Mouse (Mus musculus): ENCODE measurements around the gene Sh3kbp1. TPM values are rescaled to one million over a fixed set of nuclear protein-coding genes. Genes with fewer than 3 reads are reported as not detected.

Sh3kbp1 gene
- total RNA-seq, 1 experiment from 2014 or later = 52.2 TPM

DNA sequence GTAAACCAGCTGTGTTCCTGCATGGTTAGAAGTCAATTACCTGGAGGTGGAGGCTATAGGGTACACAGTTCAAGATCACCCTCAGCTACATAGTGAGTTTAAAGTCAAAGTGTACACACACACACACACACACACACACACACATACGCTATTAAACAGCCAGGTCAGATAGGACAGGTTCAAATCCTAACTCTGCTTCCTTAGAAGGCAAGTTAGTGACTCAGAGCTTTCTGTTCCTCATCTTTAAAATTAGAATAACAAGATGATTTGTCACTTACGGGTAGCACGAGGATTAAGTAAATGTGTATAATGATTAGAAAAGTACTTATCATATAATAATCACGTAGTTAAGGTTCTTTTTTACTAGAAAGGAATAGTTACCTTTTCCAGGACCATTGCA is 208.2 kb downstream of the Sh3kbp1 start:
- DNase-seq = no peak

- no peak for DNase-seq
Measured at GRCm38 (mm10) chrX:159837379-159837778, 210.3 kb downstream of the Sh3kbp1 start.

- no peak for DNase-seq
Measured at GRCm38 (mm10) chrX:159839786-159840185, 212.7 kb downstream of the Sh3kbp1 start.

DNA sequence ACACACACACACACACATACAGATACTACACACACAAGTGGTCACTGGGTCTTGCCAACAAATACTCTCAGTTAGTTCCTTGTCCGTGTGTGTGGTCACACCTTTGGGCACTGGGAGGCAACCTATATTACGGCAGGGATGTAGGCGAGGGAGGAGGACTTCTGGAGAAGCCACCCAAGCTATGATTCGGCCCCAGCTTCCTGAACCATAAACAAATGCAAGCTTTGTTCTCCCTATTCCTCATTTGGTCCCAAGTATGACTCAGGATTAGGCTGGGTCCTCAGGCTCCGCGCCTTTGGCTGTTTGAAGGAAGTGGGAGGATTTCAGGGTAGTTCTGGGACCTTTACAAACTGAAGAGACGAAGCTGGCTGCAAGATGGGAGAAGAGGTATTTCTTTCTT is 213.2 kb downstream of the Sh3kbp1 start:
- no peak for DNase-seq

GRCm38 (mm10) chrX:159850722-159851121 is 223.7 kb downstream of the Sh3kbp1 start:
- no peak for DNase-seq

- DNase-seq = no peak
Measured at GRCm38 (mm10) chrX:159856866-159857265, 229.8 kb downstream of the Sh3kbp1 start.

GRCm38 (mm10) chrX:159858126-159858525 is 231.1 kb downstream of the Sh3kbp1 start:
- no peak for DNase-seq

DNA sequence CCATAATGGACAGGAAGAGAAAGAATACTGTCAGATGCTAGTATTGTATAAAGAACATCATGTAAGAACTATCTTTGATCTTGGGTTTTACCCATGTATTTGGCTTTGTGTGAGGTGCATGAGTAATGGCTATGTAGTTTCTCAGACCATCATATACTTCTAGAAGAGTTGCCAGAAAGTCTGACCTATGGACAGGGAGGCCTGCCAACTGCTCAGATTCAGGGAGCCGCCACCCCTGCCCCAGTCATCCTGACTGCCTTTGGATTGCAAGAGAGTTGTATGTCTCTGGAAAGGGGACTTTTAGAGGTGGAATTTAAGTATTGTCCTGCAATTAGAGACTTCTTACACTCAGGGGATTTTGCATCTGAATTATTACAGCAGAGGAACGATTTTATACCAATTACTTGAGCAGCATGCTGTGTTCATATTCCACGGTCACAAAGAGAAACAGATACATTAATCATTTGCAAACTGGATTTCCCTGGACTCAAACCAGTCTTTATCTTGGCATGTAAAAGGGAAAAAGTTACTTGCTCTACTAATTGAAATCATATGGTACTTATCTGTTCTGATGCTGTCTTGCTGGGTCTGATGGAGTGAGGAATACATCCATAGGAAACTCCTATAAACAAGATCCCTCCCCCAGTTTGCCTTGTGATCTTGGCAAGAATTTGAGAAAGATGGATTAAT is 233.9 kb downstream of the Sh3kbp1 start:
- DNase-seq = no peak

GRCm38 (mm10) chrX:159867660-159868059 is 240.6 kb downstream of the Sh3kbp1 start:
- no peak for DNase-seq

DNA sequence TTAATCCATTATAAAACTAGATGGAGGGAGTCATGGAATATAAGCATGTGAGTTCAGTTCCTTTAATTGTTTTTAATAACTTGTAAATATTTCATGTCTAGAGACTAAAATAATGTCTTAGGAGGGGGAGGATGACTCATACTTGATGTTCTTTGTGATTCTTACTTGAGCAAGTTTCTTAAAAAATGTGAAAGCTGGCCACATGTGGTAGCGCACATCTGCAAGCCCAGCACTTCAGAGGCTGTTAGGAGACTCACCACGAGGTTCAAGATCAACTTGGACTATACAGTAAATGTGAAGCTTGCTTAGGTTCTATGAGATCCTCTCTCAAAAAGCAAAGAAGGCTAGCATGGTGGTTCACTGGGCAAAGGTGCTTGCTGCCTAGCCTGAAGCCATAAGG is 245.4 kb downstream of the Sh3kbp1 start:
- DNase-seq = no peak

DNA sequence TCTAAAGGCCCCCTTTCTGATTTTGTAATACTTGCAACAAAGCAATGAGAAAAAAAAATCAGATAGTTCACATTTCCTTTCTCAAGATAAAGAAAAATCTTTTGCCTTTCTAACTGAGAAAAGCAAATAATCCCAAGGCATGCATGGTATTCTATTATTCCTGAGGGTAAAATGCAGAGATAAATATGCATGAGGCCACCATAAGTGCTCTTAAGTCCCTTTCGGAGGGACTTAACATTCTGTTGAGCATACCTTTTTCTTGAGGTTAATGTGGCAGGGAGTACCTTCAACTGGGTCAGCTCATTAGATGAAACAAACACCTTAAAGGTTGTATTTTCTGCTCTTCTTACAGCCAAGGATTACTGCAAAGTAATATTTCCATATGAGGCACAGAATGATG is 250.7 kb downstream of the Sh3kbp1 start:
- no peak for DNase-seq

DNA sequence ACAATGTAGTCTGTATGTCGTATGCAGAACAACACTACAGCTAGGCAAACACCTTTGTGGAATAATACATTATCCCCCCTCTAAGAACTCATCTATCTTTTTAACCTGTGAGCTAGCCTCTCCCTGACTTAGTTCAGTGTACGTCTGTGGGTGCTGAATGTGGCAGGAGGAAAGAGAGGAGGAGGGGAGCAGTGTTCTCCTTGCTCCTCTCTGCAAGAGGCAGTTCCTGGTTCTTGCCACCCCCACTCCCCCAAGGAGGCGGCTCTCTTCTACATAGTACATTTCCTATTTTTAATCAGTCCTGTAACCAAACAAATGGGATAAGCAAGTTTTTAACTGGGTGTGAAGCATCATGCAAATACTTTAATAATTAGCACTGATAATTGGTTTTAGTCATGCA is 252.4 kb downstream of the Sh3kbp1 start:
- no peak for DNase-seq

GRCm38 (mm10) chrX:159881576-159881975 is 254.5 kb downstream of the Sh3kbp1 start:
- DNase-seq = no peak

GRCm38 (mm10) chrX:159896536-159896935 is 269.5 kb downstream of the Sh3kbp1 start:
- DNase-seq = peak; percentile 3

DNA sequence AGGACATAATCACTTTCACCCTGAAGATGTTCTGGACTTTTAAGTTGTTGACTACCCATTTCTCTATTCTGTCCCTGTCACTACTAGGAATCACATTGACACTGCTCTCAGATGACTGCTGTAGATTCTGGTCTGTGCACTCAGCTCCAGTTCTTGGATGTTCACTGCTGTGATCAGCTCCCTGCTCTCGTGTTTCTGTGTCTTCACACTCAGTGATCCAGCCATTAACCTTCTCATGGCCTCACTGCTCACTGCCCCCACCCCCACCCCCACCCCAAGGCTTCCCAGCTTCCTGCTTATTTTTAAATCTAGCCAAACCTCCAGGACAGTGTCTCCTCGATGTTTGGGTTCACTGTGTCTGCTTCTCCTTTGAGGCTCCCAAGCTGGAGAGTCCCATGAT is 271.0 kb downstream of the Sh3kbp1 start:
- no peak for DNase-seq

DNA sequence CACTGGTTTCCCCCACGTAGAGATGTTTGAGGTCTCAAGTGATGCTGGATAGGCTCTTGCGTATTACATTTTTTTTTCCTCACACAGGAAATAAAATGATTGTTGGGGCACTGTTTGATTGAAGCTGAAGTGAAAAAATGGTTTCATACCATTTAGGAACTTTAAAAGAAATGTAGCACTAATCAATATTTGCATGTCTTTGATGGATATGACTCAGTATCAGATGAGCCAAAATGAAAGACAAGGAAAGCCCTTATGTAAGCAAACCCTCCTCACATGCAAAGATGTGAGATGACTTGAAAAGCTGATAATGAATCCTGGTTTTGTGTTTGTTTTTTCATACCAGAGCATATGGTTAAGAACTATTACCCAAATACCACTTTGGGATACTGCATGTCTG is 272.0 kb downstream of the Sh3kbp1 start:
- no peak for DNase-seq

GRCm38 (mm10) chrX:159903421-159903820 is 276.3 kb downstream of the Sh3kbp1 start:
- DNase-seq = peak; percentile 19

DNA sequence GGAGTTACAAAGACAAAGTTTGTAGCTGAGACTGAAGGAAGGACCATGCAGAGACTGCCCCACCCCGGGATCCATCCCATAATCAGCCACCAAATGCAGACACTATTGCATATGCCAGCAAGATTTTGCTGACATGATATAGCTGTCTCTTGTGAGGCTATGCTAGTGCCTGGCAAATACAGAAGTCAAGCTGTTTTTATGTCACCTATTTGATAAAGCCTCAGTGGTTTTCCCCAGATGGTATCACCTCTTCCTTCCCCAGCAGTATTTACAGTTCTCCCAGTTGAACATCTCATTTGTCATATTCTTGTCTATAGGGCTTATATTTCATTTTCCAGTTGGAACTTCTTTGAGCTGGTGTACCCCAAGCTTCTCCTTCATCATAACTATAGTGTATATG is 280.6 kb downstream of the Sh3kbp1 start:
- DNase-seq = no peak

GRCm38 (mm10) chrX:159909446-159910277 is 282.6 kb downstream of the Sh3kbp1 start:
- peak; percentile 5 for DNase-seq

GRCm38 (mm10) chrX:159910600-159910999 is 283.5 kb downstream of the Sh3kbp1 start:
- no peak for DNase-seq

GRCm38 (mm10) chrX:159911613-159912012 is 284.5 kb downstream of the Sh3kbp1 start:
- DNase-seq = no peak

DNA sequence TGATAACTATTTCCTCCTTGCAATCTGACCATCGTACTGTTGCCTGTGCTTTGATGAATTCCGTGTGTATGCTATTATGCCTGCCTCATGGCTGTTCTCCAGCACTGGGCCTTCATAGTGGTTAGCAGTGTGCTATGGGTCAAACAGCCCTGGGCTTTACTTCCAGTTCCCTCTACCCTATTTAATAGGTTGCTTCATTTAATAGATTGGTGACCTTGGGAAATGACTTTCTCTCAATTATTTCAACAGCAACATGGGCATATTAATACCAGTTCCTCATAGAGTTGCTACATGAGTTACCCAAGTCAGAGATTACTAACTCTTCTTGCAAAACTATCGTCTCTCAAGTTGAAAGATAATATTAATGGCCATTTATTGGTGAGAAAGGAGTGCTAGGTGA is 285.0 kb downstream of the Sh3kbp1 start:
- no peak for DNase-seq

DNA sequence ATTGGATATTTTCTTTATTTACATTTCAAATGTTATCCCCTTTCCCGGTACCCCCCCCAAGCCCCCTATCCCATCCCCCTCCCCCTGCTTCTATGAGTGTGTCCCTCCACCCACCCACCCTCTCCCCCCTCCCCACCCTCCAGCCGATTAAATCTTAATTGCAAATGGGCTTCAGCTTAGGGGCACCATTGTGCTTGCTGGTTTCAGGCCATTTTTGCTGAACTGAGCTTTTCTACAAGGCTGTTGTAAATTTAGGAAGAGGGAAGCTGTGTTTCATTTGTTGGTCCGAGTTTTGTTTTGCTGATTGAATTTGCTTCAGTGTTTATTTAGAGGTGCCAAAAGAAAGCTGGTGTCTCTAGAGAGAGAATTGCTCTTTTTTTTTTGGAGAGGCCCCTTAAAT is 286.4 kb downstream of the Sh3kbp1 start:
- DNase-seq = no peak

DNA sequence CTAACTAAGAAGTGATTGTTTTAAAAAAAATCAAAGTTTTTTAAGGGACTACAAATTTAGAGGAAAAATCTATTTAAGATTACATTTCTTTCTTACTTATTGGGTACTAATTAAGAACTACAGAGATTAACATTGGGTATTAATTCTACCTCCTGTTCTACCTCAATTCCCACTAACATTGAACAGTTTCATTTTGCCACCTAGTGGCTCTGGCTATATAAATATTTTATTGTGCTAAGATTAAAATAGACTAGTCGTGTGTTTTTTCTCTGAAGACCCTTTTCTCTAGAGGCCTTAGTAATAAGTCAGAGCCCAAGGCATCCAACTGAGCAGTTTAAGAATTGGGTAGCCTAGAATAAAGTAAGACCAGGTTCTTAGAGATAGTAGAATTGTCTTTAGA is 288.1 kb downstream of the Sh3kbp1 start:
- no peak for DNase-seq
